Mouse (Mus musculus): ENCODE data around the gene Mpp6. TPM values are rescaled to one million over a fixed set of nuclear protein-coding genes. Genes with fewer than 3 reads are reported as not detected.

Mpp6 gene
- total and polyA plus RNA-seq, 3 experiments = 86.9 to 107 (median 104) TPM

DNA sequence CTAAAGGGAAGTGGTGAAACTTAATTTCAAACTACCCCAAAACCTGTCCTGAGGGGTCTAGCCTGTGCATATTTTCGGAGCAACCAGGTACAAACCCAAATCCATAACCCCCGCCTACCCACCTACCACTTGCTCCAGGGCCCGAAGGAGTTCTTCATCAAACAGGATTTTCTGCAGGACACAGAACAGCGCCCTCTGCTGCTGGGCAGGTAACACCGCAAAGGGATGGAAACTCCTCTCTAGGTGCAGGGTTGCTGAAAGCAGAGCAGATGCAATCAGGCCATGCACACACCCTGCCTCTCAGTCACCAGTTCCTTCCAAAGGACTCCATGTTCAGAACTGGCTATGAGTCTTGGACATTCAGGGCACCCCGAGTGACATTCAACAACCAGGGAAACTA lies 110.8 kb downstream of the Mpp6 start:
- peak; percentile 43 for DNase-seq (ENCODE audit: extremely low read depth)
- dilution Hi-C loops (cut with MboI; ENCODE audit: extremely low pct_ligation_motif_present, extremely low pct_unique_long_range_greater_than_20kb, low sequenced_read_pairs) (no loop called here), in situ Hi-C loops (cut with MboI; ENCODE audit: low pct_ligation_motif_present, low pct_unique_long_range_greater_than_20kb, low sequenced_read_pairs) (no loop called here)
- TF ChIP-seq ZC3H11A (IDR thresholded peaks at IDR 0.05; ENCODE audit: low read depth, low read length) (peak; percentile 24; the same call in 1 of the 2 replicates), ZNF384 (IDR thresholded peaks at IDR 0.05; ENCODE audit: low read depth, low read length) (no peak), SMC3 (IDR thresholded peaks at IDR 0.05; ENCODE audit: low read depth, low read length) (peak; percentile 85), RAD21 (IDR thresholded peaks at IDR 0.05; ENCODE audit: low read depth, low read length) (peak; percentile 63), CTCF (conservative IDR thresholded peaks at IDR 0.05 in 1 of 2, IDR thresholded peaks at IDR 0.05 in 1 of 2; ENCODE audit: low read depth in 2 of 2, low read length in 2 of 2) (peak; percentile 85 to 87), GABPA (IDR thresholded peaks at IDR 0.05; ENCODE audit: insufficient replicate concordance, low read depth, low read length) (no peak)
- H3K4me1 ChIP-seq (ENCODE audit: control insufficient read depth in 1 of 2, insufficient read depth in 2 of 2) = no peaks in the 10 kb centered on the region
- no peaks in the 10 kb centered on the region for H3K27me3 ChIP-seq (replicated peaks)
- no peaks in the 10 kb centered on the region for H3K79me2 ChIP-seq (replicated peaks; ENCODE audit: control insufficient read depth, extremely low read depth, insufficient read depth, poor library complexity, severe bottlenecking)
- no peak overlapping the region for H3K4me2 ChIP-seq (ENCODE audit: insufficient read depth, low read depth, poor library complexity, severe bottlenecking)
- H3K9me3 ChIP-seq (replicated peaks; ENCODE audit: low read length) = no peaks in the 10 kb centered on the region
- H3K4me3 ChIP-seq (replicated peaks in 1 of 3; ENCODE audit: low read depth in 2 of 3, low read length in 2 of 3, poor library complexity in 1 of 3) = no peak overlapping the region
- no peak overlapping the region for H3K9ac ChIP-seq (ENCODE audit: insufficient read depth, low read depth)
- no peak overlapping the region for H3K27ac ChIP-seq (ENCODE audit: insufficient read depth, low read depth)
- peaks cover 0 to 2% of the 10 kb centered on the region in 2 experiments for H3K36me3 ChIP-seq (replicated peaks in 1 of 2; ENCODE audit: control insufficient read depth in 1 of 2, insufficient read depth in 1 of 2, low read length in 1 of 2)

DNA sequence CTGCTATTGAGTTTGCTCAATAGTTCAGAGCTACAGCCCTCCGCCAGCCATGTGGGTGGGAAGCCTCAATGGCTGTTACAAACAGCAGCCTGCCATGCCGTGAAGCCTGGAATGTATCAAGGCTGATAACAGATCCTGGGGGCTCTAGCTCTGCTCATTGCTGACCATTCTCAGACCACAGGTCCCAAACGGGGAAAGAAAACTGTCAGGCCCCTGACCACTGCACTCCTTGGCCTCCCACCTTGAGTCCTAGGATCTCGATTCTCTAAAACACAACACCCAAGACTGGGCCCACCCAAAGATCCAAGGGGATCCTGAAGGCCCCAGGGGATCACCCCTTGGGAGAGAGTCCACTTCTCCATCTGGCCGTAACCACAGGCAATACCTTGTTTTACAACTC lies 112.3 kb downstream of the Mpp6 start:
- Histone ChIP-seq H3K27me3 (replicated peaks) (no peaks in the 10 kb centered on the region), H3K36me3 (replicated peaks in 1 of 2; ENCODE audit: control insufficient read depth in 1 of 2, insufficient read depth in 1 of 2, low read length in 1 of 2) (peaks cover 0 to 2% of the 10 kb centered on the region in 2 experiments), H3K4me3 (replicated peaks in 1 of 3; ENCODE audit: low read depth in 2 of 3, low read length in 2 of 3, poor library complexity in 1 of 3) (no peak overlapping the region), H3K27ac (ENCODE audit: insufficient read depth, low read depth) (no peak overlapping the region), H3K4me1 (ENCODE audit: control insufficient read depth in 1 of 2, insufficient read depth in 2 of 2) (no peaks in the 10 kb centered on the region), H3K9me3 (replicated peaks; ENCODE audit: low read length) (no peaks in the 10 kb centered on the region), H3K79me2 (replicated peaks; ENCODE audit: control insufficient read depth, extremely low read depth, insufficient read depth, poor library complexity, severe bottlenecking) (no peaks in the 10 kb centered on the region), H3K9ac (ENCODE audit: insufficient read depth, low read depth) (no peak overlapping the region), H3K4me2 (ENCODE audit: insufficient read depth, low read depth, poor library complexity, severe bottlenecking) (no peak overlapping the region)
- dilution Hi-C loops (cut with MboI; ENCODE audit: extremely low pct_ligation_motif_present, extremely low pct_unique_long_range_greater_than_20kb, low sequenced_read_pairs) = no loop called here
- no peak for TF ChIP-seq ELF1 (IDR thresholded peaks at IDR 0.05; ENCODE audit: low read depth, low read length)
- TF ChIP-seq CHD2 (IDR thresholded peaks at IDR 0.05; ENCODE audit: low read length) = no peak
- TF ChIP-seq RAD21 (IDR thresholded peaks at IDR 0.05; ENCODE audit: low read depth, low read length) = no peak
- no peak for TF ChIP-seq TBP (conservative IDR thresholded peaks at IDR 0.05; ENCODE audit: low read depth, low read length)
- no peak for TF ChIP-seq SIN3A (IDR thresholded peaks at IDR 0.05; ENCODE audit: low read length)
- TF ChIP-seq PAX5 (IDR thresholded peaks at IDR 0.05; ENCODE audit: low read length) = no peak
- TF ChIP-seq MXI1 (IDR thresholded peaks at IDR 0.05; ENCODE audit: low read depth, low read length) = no peak
- no peak for TF ChIP-seq USF1 (IDR thresholded peaks at IDR 0.05; ENCODE audit: low read depth, low read length)
- no peak for TF ChIP-seq KAT2A (IDR thresholded peaks at IDR 0.05; ENCODE audit: insufficient replicate concordance, low read length)
- TF ChIP-seq SMC3 (IDR thresholded peaks at IDR 0.05; ENCODE audit: low read depth, low read length) = no peak
- TF ChIP-seq JUN (IDR thresholded peaks at IDR 0.05; ENCODE audit: insufficient read depth, low read depth, low read length) = no peak
- TF ChIP-seq MYC (IDR thresholded peaks at IDR 0.05; ENCODE audit: low read depth, low read length) = no peak
- TF ChIP-seq ETS1 (conservative IDR thresholded peaks at IDR 0.05; ENCODE audit: low read depth, low read length) = no peak
- no peak for TF ChIP-seq ZC3H11A (IDR thresholded peaks at IDR 0.05; ENCODE audit: low read depth, low read length)
- no peak for TF ChIP-seq GABPA (IDR thresholded peaks at IDR 0.05; ENCODE audit: insufficient replicate concordance, low read depth, low read length)
- no peak for TF ChIP-seq NRF1 (IDR thresholded peaks at IDR 0.05; ENCODE audit: low read depth, low read length)
- no peak for TF ChIP-seq EP300 (IDR thresholded peaks at IDR 0.05; ENCODE audit: low read length)
- no peak for TF ChIP-seq ZMIZ1 (IDR thresholded peaks at IDR 0.05; ENCODE audit: low read depth, low read length)
- in situ Hi-C loops (cut with MboI; ENCODE audit: low pct_ligation_motif_present, low pct_unique_long_range_greater_than_20kb, low sequenced_read_pairs) = no loop called here
- no peak for DNase-seq (ENCODE audit: extremely low read depth)

Data from CH12.LX (cell line).